Mouse (Mus musculus) small intestine, adult 2 months (tissue): ENCODE data around the gene Nlrc4.

Experiments
- CTCF ChIP-seq: fragments of 200-500 bp; IDR thresholded peaks from 2 replicates; pipeline ENCODE4 v1.5.1; 2012; ENCODE audit warnings: low read depth, mild to moderate bottlenecking, control low read depth, inconsistent platforms, low read length, moderate library complexity, mixed read lengths; ENCODE audit not compliant: insufficient replicate concordance, insufficient read length; ENCODE audit errors: extremely low read depth
- POLR2A ChIP-seq: fragments of 200-500 bp; IDR thresholded peaks from 2 replicates; pipeline ENCODE4 v1.6.1; 2012; ENCODE audit warnings: low read depth, mild to moderate bottlenecking, control low read depth, inconsistent platforms, low read length, moderate library complexity

GRCm38 (mm10) chr17:74456825-74457224 is 2.1 kb downstream of the Nlrc4 start:
- TF ChIP-seq POLR2A = no peak
- TF ChIP-seq CTCF = no peak
